Mouse (Mus musculus): ENCODE results near the gene Gm648. TPM values are rescaled to one million over a fixed set of nuclear protein-coding genes. Genes with fewer than 3 reads are reported as not detected.
"Not testable (repeated sequence)": the region's sequence is repeated elsewhere in the genome, so short reads cannot be mapped to it uniquely, and the experiment has no call there.

Gm648 gene
- polyA plus RNA-seq, 1 experiment from 2014 or later: not detected

GRCm38 (mm10) chrX:56524442-56524841 is 25.0 kb downstream of the Gm648 start, which contains the start of gene Gm10477:
Gene Gm10477 (plus strand): TSS chrX:56524742.
- H3K9ac ChIP-seq (replicated peaks; ENCODE audit: low read depth, low read length); H3K27me3 ChIP-seq (ENCODE audit: control insufficient read depth, insufficient read depth, low read length); ATAC-seq (ENCODE audit: insufficient number of reproducible peaks, insufficient read depth, low FRiP score, low read depth); H3K4me3 ChIP-seq (ENCODE audit: low read depth, low read length); H3K4me2 ChIP-seq (replicated peaks; ENCODE audit: low read depth, low read length); H3K27ac ChIP-seq (ENCODE audit: low read length); H3K9me3 ChIP-seq (ENCODE audit: control insufficient read depth, low read depth, low read length); H3K4me1 ChIP-seq (ENCODE audit: control insufficient read depth, insufficient read depth, low read length); H3K36me3 ChIP-seq (ENCODE audit: control insufficient read depth, insufficient read depth, low read length): not testable (repeated sequence)
- WGBS: 82% methylated on average over 6 of the region's 6 CpGs

- no peak overlapping the region for H3K9ac ChIP-seq (replicated peaks; ENCODE audit: low read depth, low read length)
- no peaks in the 10 kb centered on the region for H3K36me3 ChIP-seq (ENCODE audit: control insufficient read depth, insufficient read depth, low read length)
- 78% methylated on average over 7 of the region's 7 CpGs for WGBS
- no peaks in the 10 kb centered on the region for H3K9me3 ChIP-seq (ENCODE audit: control insufficient read depth, low read depth, low read length)
- H3K27ac ChIP-seq (ENCODE audit: low read length): no peak overlapping the region
- H3K4me2 ChIP-seq (replicated peaks; ENCODE audit: low read depth, low read length): no peak overlapping the region
- H3K4me3 ChIP-seq (ENCODE audit: low read depth, low read length): no peak overlapping the region
- H3K4me1 ChIP-seq (ENCODE audit: control insufficient read depth, insufficient read depth, low read length): no peaks in the 10 kb centered on the region
- H3K27me3 ChIP-seq (ENCODE audit: control insufficient read depth, insufficient read depth, low read length): no peaks in the 10 kb centered on the region
- no peak for ATAC-seq (ENCODE audit: insufficient number of reproducible peaks, insufficient read depth, low FRiP score, low read depth)
Observed at GRCm38 (mm10) chrX:56497241-56497640, 52.2 kb downstream of the Gm648 start.

Small RNAs within 50 kb of the gene (microRNA-seq; reads per million reads assigned to microRNA genes)
- not detected for gene Mir5116

Other genes with a start within 250 kb of the Gm648 start
- 11.4 and 13.9 TPM in 2 replicates for gene Zfp449, start 203.2 kb downstream of the Gm648 start, polyA plus RNA-seq (2014; fragmentation: Nextera tagmentation; extraction: Ambion mirVana)
- 4.1 and 4.4 TPM in 2 replicates for gene Smim10l2a, start 175.0 kb downstream of the Gm648 start, polyA plus RNA-seq (2014; fragmentation: Nextera tagmentation; extraction: Ambion mirVana)
- gene Gm2174, start 101.6 kb downstream of the Gm648 start, polyA plus RNA-seq (2014; fragmentation: Nextera tagmentation; extraction: Ambion mirVana): 3.0 and 4.6 TPM in 2 replicates
- 28.0 and 30.7 TPM in 2 replicates for gene Ints6l, start 94.7 kb downstream of the Gm648 start, polyA plus RNA-seq (2014; fragmentation: Nextera tagmentation; extraction: Ambion mirVana)
- not detected in 2 replicates for gene Gm10477, start 24.9 kb downstream of the Gm648 start, polyA plus RNA-seq (2014; fragmentation: Nextera tagmentation; extraction: Ambion mirVana)
- 28.8 and 29.5 TPM in 2 replicates for gene Mmgt1, start 48.5 kb upstream of the Gm648 start, polyA plus RNA-seq (2014; fragmentation: Nextera tagmentation; extraction: Ambion mirVana)
- gene Slc9a6, start 60.2 kb upstream of the Gm648 start, polyA plus RNA-seq (2014; fragmentation: Nextera tagmentation; extraction: Ambion mirVana): 11.9 and 12.4 TPM in 2 replicates
- 63.2 and 68.9 TPM in 2 replicates for gene Fhl1, start 182.2 kb upstream of the Gm648 start, polyA plus RNA-seq (2014; fragmentation: Nextera tagmentation; extraction: Ambion mirVana)